Mouse (Mus musculus): ENCODE measurements around the gene Arhgef19. TPM values are rescaled to one million over a fixed set of nuclear protein-coding genes. Genes with fewer than 3 reads are reported as not detected.

The Arhgef19 gene
- polyA plus RNA-seq (2017; shearing (Covaris generic)), result not detected

GRCm38 (mm10) chr4:141239388-141240125, at the start of gene Arhgef19:
Arhgef19 (plus strand) TSS chr4:141239499.

GRCm38 (mm10) chr4:141213770-141214336, 25.4 kb upstream of the Arhgef19 start, which contains the start of gene Rsg1:
Rsg1 (plus strand) TSS chr4:141213956.

GRCm38 (mm10) chr4:141301116-141301553, 61.8 kb downstream of the Arhgef19 start, which contains the start of gene Epha2:
Epha2 (plus strand) TSS chr4:141301240.

Other genes starting within 250 kb of the Arhgef19 start
- not detected for gene Mfap2, start 229.1 kb upstream of the Arhgef19 start, polyA plus RNA-seq (2017; shearing (Covaris generic))
- 1.2 TPM for gene Crocc, start 178.9 kb upstream of the Arhgef19 start, polyA plus RNA-seq (2017; shearing (Covaris generic))
- gene Necap2, start 161.1 kb upstream of the Arhgef19 start, polyA plus RNA-seq (2017; shearing (Covaris generic)), result 143 TPM
- gene Spata21, start 151.2 kb upstream of the Arhgef19 start, polyA plus RNA-seq (2017; shearing (Covaris generic)), result 0.71 TPM
- 73.5 TPM for gene Szrd1, start 99.7 kb upstream of the Arhgef19 start, polyA plus RNA-seq (2017; shearing (Covaris generic))
- 17.0 TPM for gene Fbxo42, start 91.6 kb upstream of the Arhgef19 start, polyA plus RNA-seq (2017; shearing (Covaris generic))
- 5.0 TPM for gene Rsg1, start 25.5 kb upstream of the Arhgef19 start, polyA plus RNA-seq (2017; shearing (Covaris generic))
- gene Epha2, start 61.7 kb downstream of the Arhgef19 start, polyA plus RNA-seq (2017; shearing (Covaris generic)), result not detected
- not detected for gene Fam131c, start 128.7 kb downstream of the Arhgef19 start, polyA plus RNA-seq (2017; shearing (Covaris generic))
- gene Clcnka, start 159.2 kb downstream of the Arhgef19 start, polyA plus RNA-seq (2017; shearing (Covaris generic)), result not detected
- gene Clcnkb, start 176.5 kb downstream of the Arhgef19 start, polyA plus RNA-seq (2017; shearing (Covaris generic)), result not detected
- not detected for gene Hspb7, start 181.3 kb downstream of the Arhgef19 start, polyA plus RNA-seq (2017; shearing (Covaris generic))
- not detected for gene Srarp, start 196.6 kb downstream of the Arhgef19 start, polyA plus RNA-seq (2017; shearing (Covaris generic))
- 43.2 TPM for gene Zbtb17, start 205.2 kb downstream of the Arhgef19 start, polyA plus RNA-seq (2017; shearing (Covaris generic))